15 mouse cellular contexts compared by ENCODE assay signal in the genomic region with DNA sequence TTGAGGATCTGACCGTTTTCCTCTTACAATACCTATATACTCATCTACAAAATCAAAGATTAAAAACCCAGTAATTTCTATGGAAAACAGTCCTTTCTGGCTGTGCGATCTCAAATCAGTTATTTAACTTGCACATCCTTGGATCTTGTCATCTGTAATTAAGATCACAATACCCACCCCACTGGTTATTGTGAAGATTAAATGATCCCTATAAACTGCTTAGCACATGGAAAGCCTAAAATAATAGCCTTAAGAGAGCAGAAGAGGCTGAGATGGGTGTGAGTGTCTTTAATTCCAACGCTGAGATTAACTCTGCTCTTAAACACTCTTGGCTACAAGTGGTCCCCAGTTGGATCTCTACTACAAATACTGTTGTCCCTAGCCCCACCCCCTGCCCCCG.
"Had no signal": no experiment of that assay in that cellular context is flagged by ENCODE, and none has a peak within 500 bp of the region (broad histone marks: within the 10 kb centered on the region; RNA-seq: fewer than 3 reads in every experiment).

No protein-coding gene starts in this region.

- H3K27me3 ChIP-seq: neural tube, embryonic 12.5 days; neural tube, embryonic 13.5 days; neural tube, embryonic 15.5 days; stomach, embryonic 15.5 days had no signal

- H3K4me3 ChIP-seq: neural tube, embryonic 12.5 days; neural tube, embryonic 13.5 days; neural tube, embryonic 15.5 days; stomach, embryonic 15.5 days had no signal

- H3K4me2 ChIP-seq: neural tube, embryonic 12.5 days; neural tube, embryonic 13.5 days; neural tube, embryonic 15.5 days; stomach, embryonic 15.5 days had no signal

- H3K9ac ChIP-seq: neural tube, embryonic 12.5 days; neural tube, embryonic 13.5 days; neural tube, embryonic 15.5 days; stomach, embryonic 15.5 days had no signal

- H3K4me1 ChIP-seq: stomach, embryonic 15.5 days had no signal

- DNase-seq: right cerebral cortex, adult 18-20 months; right cerebral cortex, postnatal 14 days; right cerebral cortex, postnatal 25 days; spleen, adult 18-20 months; thymus, adult 18-20 months; thymus, adult 2 months; thymus, postnatal 14 days; thymus, postnatal 25 days; thymus, postnatal 36 days; thymus, postnatal 4 days had no signal

- H3K36me3 ChIP-seq: neural tube, embryonic 12.5 days; neural tube, embryonic 13.5 days; neural tube, embryonic 15.5 days; stomach, embryonic 15.5 days had no signal

- H3K9me3 ChIP-seq: neural tube, embryonic 12.5 days; neural tube, embryonic 13.5 days; neural tube, embryonic 15.5 days; stomach, embryonic 15.5 days had no signal

- H3K27ac ChIP-seq: neural tube, embryonic 12.5 days; neural tube, embryonic 13.5 days; neural tube, embryonic 15.5 days; stomach, embryonic 15.5 days; stomach, postnatal 0 days had no signal
